Mouse (Mus musculus) midbrain, embryonic 16.5 days (tissue): ENCODE results near the gene Milr1. TPM values are rescaled to one million over a fixed set of nuclear protein-coding genes. Genes with fewer than 3 reads are reported as not detected.
"Not testable (repeated sequence)": the region's sequence is repeated elsewhere in the genome, so short reads cannot be mapped to it uniquely, and the experiment has no call there.

Experiments
- ATAC-seq: fragments of 200-750 bp; cut with Nextera tagmentation; 2 replicates; pipeline ENCODE4 v1.8.0; 2017; ENCODE audit warnings: moderate TSS enrichment
- H3K27ac ChIP-seq: fragments of 300-500 bp; sonication (generic); 2 replicates; pipeline ENCODE4 v1.5.1; 2014; ENCODE audit warnings: mild to moderate bottlenecking, low read length, mixed read lengths
- H3K27me3 ChIP-seq: fragments of 300-500 bp; sonication (generic); 2 replicates; pipeline ENCODE4 v1.6.1; 2014; ENCODE audit warnings: low read depth, low read length, mixed read lengths; ENCODE audit not compliant: control insufficient read depth, insufficient read depth
- H3K36me3 ChIP-seq: fragments of 300-500 bp; sonication (generic); 2 replicates; pipeline ENCODE4 v1.6.1; 2014; ENCODE audit warnings: mild to moderate bottlenecking, low read length, moderate library complexity, mixed read lengths; ENCODE audit not compliant: control insufficient read depth, insufficient read depth
- H3K4me1 ChIP-seq: fragments of 300-500 bp; sonication (generic); 2 replicates; pipeline ENCODE4 v1.6.1; 2014; ENCODE audit warnings: mild to moderate bottlenecking, low read length, mixed read lengths; ENCODE audit not compliant: control insufficient read depth, insufficient read depth
- H3K4me2 ChIP-seq: fragments of 300-500 bp; sonication (generic); 2 replicates; pipeline ENCODE4 v1.6.1; 2014; ENCODE audit warnings: mild to moderate bottlenecking, low read length, mixed read lengths
- H3K4me3 ChIP-seq: fragments of 300-500 bp; sonication (generic); 2 replicates; pipeline ENCODE4 v1.5.1; 2014; ENCODE audit warnings: low read depth, mild to moderate bottlenecking, low read length, moderate library complexity, mixed read lengths
- H3K9ac ChIP-seq: fragments of 300-500 bp; sonication (generic); 2 replicates; pipeline ENCODE4 v1.6.1; 2014; ENCODE audit warnings: low read depth, low read length, mixed read lengths
- H3K9me3 ChIP-seq: fragments of 300-500 bp; sonication (generic); replicated peaks from 2 replicates; pipeline ENCODE4 v1.6.1; 2014; ENCODE audit warnings: mild to moderate bottlenecking, low read length, mixed read lengths; ENCODE audit not compliant: control insufficient read depth, poor library complexity, severe bottlenecking
- WGBS: fragments of 180-500 bp; shearing (Covaris S2); extraction: QIAGEN DNeasy Blood & Tissue Kit; methylation state at CpG from one replicate; pipeline ENCODE4 v1.1.7; 2014; 5-methylcytosine and 5-hydroxymethylcytosine counted together
- polyA plus RNA-seq: library from polyadenylated mRNA; unstranded; fragments of >200 nt; fragmentation: Nextera tagmentation; extraction: Ambion mirVana; gene quantifications from 2 replicates; pipeline ENCODE4 v1.2.1, GENCODE M21; 2015

Milr1 gene
- polyA plus RNA-seq, 1 experiment from 2014 or later = 0.99 TPM

GRCm38 (mm10) chr11:106777395-106777794 lies 26.4 kb downstream of the Milr1 start:
- Histone ChIP-seq H3K4me3 (no peak overlapping the region), H3K4me2 (no peak overlapping the region), H3K4me1 (peaks cover 9% of the 10 kb centered on the region; the same call in 1 of the 2 replicates), H3K36me3 (peaks cover 13% of the 10 kb centered on the region), H3K27ac (no peak overlapping the region), H3K9ac (no peak overlapping the region), H3K9me3 (no peaks in the 10 kb centered on the region), H3K27me3 (no peaks in the 10 kb centered on the region)
- 96% methylated on average over 3 of the region's 3 CpGs for WGBS
- ATAC-seq = no peak

DNA sequence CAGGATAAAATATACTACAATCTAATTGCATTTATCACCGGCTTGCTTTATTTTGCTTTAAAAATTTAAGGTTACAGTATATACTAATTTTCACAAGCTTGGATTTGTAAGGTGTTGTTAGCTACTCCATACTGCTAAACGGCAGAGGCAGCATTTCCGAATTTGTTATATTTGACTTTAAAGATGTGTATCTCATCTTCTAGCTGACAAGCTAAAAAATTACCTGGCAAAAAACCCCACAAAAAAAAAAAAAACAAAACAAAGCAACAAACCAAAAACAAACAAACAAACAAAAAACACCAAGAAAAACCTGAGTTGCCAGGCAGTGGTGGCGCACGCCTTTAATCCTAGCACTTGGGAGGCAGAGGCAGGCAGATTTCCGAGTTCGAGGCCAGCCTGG lies 27.1 kb downstream of the Milr1 start:
- no peak overlapping the region for H3K27ac ChIP-seq
- WGBS = 94% methylated on average over 7 of the region's 7 CpGs
- H3K4me3 ChIP-seq = no peak overlapping the region
- H3K36me3 ChIP-seq = peaks cover 18% of the 10 kb centered on the region
- no peaks in the 10 kb centered on the region for H3K9me3 ChIP-seq
- H3K4me1 ChIP-seq = peaks cover 9% of the 10 kb centered on the region; the same call in 1 of the 2 replicates
- no peaks in the 10 kb centered on the region for H3K27me3 ChIP-seq
- no peak for ATAC-seq
- H3K9ac ChIP-seq = no peak overlapping the region
- H3K4me2 ChIP-seq = no peak overlapping the region

- peak overlapping the region; percentile 90 for H3K9ac ChIP-seq
- 3% methylated on average over 39 of the region's 39 CpGs for WGBS
- peak overlapping the region; percentile 88 for H3K4me2 ChIP-seq
- peak overlapping the region; percentile 93 for H3K27ac ChIP-seq
- no peaks in the 10 kb centered on the region for H3K9me3 ChIP-seq
- H3K36me3 ChIP-seq = peaks cover 24% of the 10 kb centered on the region
- H3K4me1 ChIP-seq = peaks cover 9% of the 10 kb centered on the region; the same call in 1 of the 2 replicates
- H3K4me3 ChIP-seq = peak overlapping the region; percentile 73
- peak; percentile 79 for ATAC-seq
- H3K27me3 ChIP-seq = no peaks in the 10 kb centered on the region
Observed at GRCm38 (mm10) chr11:106778589-106779387, 27.8 kb downstream of the Milr1 start.

DNA sequence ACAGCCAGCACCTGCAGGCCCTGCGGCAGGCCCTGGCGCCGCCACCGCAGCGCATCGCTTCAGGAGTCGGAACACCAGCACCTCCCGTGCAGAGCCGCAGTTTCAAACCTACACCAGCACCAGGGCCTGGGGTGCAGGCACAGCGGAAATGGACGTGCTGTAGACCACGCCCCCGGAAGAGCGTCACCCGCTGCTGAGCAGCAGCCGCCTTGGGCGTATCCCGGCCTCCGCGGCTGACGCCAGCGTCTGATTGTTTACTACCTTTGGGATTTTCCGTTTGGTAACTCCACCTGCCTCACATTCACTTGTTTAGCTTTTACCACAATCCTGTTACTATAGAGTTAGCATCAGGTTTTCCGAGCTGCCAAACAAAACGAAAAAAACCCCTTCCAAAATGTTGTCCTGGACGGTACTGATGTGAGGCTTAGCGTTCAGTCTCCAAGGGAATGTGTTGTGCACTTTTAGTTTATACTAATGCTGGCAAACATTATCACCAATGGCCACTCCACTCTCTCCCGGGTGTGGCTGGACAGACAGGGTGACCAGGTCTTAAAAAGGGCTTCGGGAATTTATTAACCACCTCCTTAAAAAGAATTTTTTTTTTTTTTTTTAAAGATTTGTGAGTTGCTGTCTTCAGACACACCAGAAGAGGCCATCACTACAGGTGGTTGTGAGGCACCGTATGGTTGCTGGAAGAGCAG lies 28.5 kb downstream of the Milr1 start, which contains the start of gene Polg2:
TSS of gene Polg2 (minus strand) at position 150 of the 701 bp plus-strand sequence.
- H3K4me3 ChIP-seq = peak within 1 kb of the TSS; percentile 73
- peaks cover 29% of the 10 kb centered on the region for H3K36me3 ChIP-seq
- no peaks in the 10 kb centered on the region for H3K9me3 ChIP-seq
- H3K27ac ChIP-seq = peak within 1 kb of the TSS; percentile 93
- peak within 1 kb of the TSS; percentile 88 for H3K4me2 ChIP-seq
- H3K27me3 ChIP-seq = no peaks in the 10 kb centered on the region
- H3K4me1 ChIP-seq = peaks cover 9% of the 10 kb centered on the region; the same call in 1 of the 2 replicates
- 2% methylated on average over 30 of the region's 30 CpGs for WGBS
- peak; percentile 99 for ATAC-seq
- peak within 1 kb of the TSS; percentile 90 for H3K9ac ChIP-seq

DNA sequence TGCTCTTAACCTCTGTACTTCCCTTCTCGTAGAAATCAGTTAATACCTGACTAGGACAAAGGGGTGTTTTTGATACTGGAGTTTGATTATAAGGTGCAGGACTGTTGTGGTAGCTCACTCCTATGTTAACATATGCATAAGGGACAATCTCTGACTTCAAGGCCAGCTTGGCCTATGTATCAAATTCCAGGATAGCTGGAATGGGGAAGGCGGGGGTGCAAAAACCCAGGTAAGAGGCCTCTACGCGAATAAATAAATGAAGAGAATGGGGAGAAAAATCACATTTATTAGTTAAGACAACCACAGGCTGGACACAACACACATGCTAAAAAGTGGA lies 29.0 kb downstream of the Milr1 start:
- no peak overlapping the region; the same call in 1 of the 2 replicates for H3K27ac ChIP-seq
- H3K4me2 ChIP-seq = no peak overlapping the region
- H3K9me3 ChIP-seq = no peaks in the 10 kb centered on the region
- no peak; the same call in 1 of the 2 replicates for ATAC-seq
- H3K4me1 ChIP-seq = peaks cover 10% of the 10 kb centered on the region
- H3K4me3 ChIP-seq = no peak overlapping the region
- H3K9ac ChIP-seq = no peak overlapping the region; the same call in 1 of the 2 replicates
- 71% methylated on average over 4 of the region's 4 CpGs for WGBS
- no peaks in the 10 kb centered on the region for H3K27me3 ChIP-seq
- peaks cover 26% of the 10 kb centered on the region for H3K36me3 ChIP-seq

DNA sequence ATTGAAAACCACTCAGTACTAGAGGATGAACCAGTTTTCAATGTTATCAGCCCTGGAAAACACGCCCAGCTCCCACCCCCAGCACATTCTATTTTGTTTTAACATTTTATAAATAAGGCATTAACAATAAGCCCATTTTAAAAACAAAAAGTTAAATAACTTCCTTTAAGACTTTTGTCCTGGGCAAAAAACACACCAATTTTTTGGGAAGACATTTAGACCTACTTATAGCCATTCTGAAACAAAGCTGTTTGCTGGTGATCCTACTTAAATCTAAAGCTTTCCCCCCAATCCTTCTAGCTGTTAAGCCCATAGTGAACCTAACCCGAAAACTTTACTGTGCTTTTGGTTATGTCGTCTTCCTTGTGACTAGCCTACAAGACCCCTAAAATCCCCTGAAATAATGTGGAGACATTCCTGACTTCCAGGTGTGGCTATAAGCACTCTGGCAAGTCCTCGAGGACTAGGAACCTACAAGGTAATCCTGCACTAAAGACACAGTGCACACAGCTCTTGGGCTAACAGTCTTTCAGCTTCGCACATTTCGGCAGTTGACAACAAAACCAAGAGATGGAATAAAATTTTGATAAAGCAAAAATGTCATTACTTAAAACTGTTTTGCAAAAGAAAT lies 29.7 kb downstream of the Milr1 start:
- H3K9ac ChIP-seq = no peak overlapping the region
- no peak overlapping the region for H3K4me3 ChIP-seq
- 73% methylated on average over 6 of the region's 6 CpGs for WGBS
- no peaks in the 10 kb centered on the region for H3K9me3 ChIP-seq
- H3K4me1 ChIP-seq = peaks cover 17% of the 10 kb centered on the region
- no peak overlapping the region for H3K27ac ChIP-seq
- no peak overlapping the region for H3K4me2 ChIP-seq
- no peaks in the 10 kb centered on the region for H3K27me3 ChIP-seq
- H3K36me3 ChIP-seq = peaks cover 30% of the 10 kb centered on the region
- ATAC-seq = no peak

- H3K27me3 ChIP-seq, H3K9ac ChIP-seq, H3K9me3 ChIP-seq, ATAC-seq, H3K4me2 ChIP-seq, H3K4me3 ChIP-seq, H3K27ac ChIP-seq: not testable (repeated sequence)
- Histone ChIP-seq H3K36me3 (peaks cover 31% of the 10 kb centered on the region), H3K4me1 (peaks cover 26% of the 10 kb centered on the region)
- WGBS = 93% methylated on average over 7 of the region's 7 CpGs
Observed at GRCm38 (mm10) chr11:106782271-106782670, 31.2 kb downstream of the Milr1 start.

DNA sequence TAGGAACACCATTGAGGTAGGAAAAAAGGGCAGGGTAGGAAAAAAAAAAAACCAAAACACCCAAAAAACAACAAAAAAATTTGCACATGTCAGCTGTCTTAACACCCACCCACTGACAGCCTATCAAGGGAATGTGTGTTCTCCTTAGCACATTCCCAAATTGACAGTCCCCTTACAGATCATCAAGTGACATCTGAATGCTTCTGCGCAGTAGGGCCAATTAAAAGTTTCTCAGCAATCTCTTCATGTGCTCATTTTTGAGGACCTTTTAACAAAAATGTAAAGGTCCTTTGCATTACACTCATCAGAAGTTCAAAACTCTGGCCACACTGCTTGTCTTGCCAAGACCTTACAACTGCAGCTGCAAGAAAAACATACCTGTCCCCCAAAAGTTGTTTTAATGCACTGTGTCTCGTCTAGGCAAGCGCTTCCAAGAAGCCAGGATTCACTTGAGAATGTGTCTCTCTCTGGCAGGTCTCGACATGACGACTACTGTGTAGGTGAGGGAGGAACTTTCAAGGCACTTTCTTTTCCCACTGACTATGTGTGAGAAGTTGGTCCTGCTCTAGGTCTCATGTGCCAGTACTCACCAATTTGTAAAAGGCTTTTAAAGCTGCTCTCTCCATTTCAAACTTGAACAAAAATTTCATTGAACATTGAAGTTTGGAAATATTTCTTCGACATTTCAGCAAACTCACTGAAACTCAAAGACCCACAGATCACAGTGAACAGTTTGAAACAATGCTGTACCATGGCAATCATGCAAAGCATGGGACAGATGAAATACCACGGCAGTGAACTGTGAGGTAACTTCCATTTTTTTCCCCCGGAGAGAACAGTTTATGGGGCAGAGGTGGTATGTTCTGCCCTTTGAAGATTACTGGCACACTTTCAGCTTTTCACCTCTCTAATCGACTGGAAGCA lies 32.1 kb downstream of the Milr1 start:
- Histone ChIP-seq H3K9me3 (no peaks in the 10 kb centered on the region), H3K9ac (no peak overlapping the region), H3K27me3 (no peaks in the 10 kb centered on the region), H3K27ac (no peak overlapping the region), H3K4me2 (no peak overlapping the region), H3K4me1 (peaks cover 21% of the 10 kb centered on the region), H3K4me3 (no peak overlapping the region), H3K36me3 (peaks cover 31% of the 10 kb centered on the region)
- no peak for ATAC-seq
- 83% methylated on average over 9 of the region's 9 CpGs for WGBS
